Mouse (Mus musculus): ENCODE results near the gene Plpp1. TPM values are rescaled to one million over a fixed set of nuclear protein-coding genes. Genes with fewer than 3 reads are reported as not detected.

Gene Plpp1
- 56.3 TPM for polyA plus RNA-seq (2014; fragmentation: Illumina TruSeq; extraction: RNeasy Lipid Tissue Mini Kit (QIAGEN cat#74804))

GRCm38 (mm10) chr13:112800597-112801380 lies at the start of gene Plpp1:
TSS of gene Plpp1 (plus strand) at chr13:112800792.

Other genes with a start within 250 kb of the Plpp1 start
- gene Il31ra, start 206.4 kb upstream of the Plpp1 start, polyA plus RNA-seq (2014; fragmentation: Illumina TruSeq; extraction: RNeasy Lipid Tissue Mini Kit (QIAGEN cat#74804)) = 0.63 TPM
- 9.0 TPM for gene Ddx4, start 148.3 kb upstream of the Plpp1 start, polyA plus RNA-seq (2014; fragmentation: Illumina TruSeq; extraction: RNeasy Lipid Tissue Mini Kit (QIAGEN cat#74804))
- 16.5 TPM for gene Slc38a9, start 140.0 kb upstream of the Plpp1 start, polyA plus RNA-seq (2014; fragmentation: Illumina TruSeq; extraction: RNeasy Lipid Tissue Mini Kit (QIAGEN cat#74804))
- gene Mtrex, start 126.6 kb downstream of the Plpp1 start, polyA plus RNA-seq (2014; fragmentation: Illumina TruSeq; extraction: RNeasy Lipid Tissue Mini Kit (QIAGEN cat#74804)) = 121 TPM
- 39.4 TPM for gene Dhx29, start 126.7 kb downstream of the Plpp1 start, polyA plus RNA-seq (2014; fragmentation: Illumina TruSeq; extraction: RNeasy Lipid Tissue Mini Kit (QIAGEN cat#74804))
- gene Ccno, start 187.0 kb downstream of the Plpp1 start, polyA plus RNA-seq (2014; fragmentation: Illumina TruSeq; extraction: RNeasy Lipid Tissue Mini Kit (QIAGEN cat#74804)) = 3.0 TPM
- gene Mcidas, start 193.1 kb downstream of the Plpp1 start, polyA plus RNA-seq (2014; fragmentation: Illumina TruSeq; extraction: RNeasy Lipid Tissue Mini Kit (QIAGEN cat#74804)) = not detected
- not detected for gene Cdc20b, start 234.3 kb downstream of the Plpp1 start, polyA plus RNA-seq (2014; fragmentation: Illumina TruSeq; extraction: RNeasy Lipid Tissue Mini Kit (QIAGEN cat#74804))
- gene Gpx8, start 245.6 kb downstream of the Plpp1 start, polyA plus RNA-seq (2014; fragmentation: Illumina TruSeq; extraction: RNeasy Lipid Tissue Mini Kit (QIAGEN cat#74804)) = 285 TPM